Mouse (Mus musculus) erythroblast, embryonic 14.5 days (primary cell): ENCODE results near the gene B3galt6. TPM values are rescaled to one million over a fixed set of nuclear protein-coding genes. Genes with fewer than 3 reads are reported as not detected.

Experiments
- H3K27me3 ChIP-seq: 2 replicates; pipeline ENCODE4 v1.6.1; 2012; ENCODE audit warnings: inconsistent platforms; ENCODE audit not compliant: control insufficient read depth
- H3K36me3 ChIP-seq: 2 replicates; pipeline ENCODE4 v1.6.1; 2012; ENCODE audit warnings: mild to moderate bottlenecking, inconsistent platforms; ENCODE audit not compliant: control insufficient read depth
- H3K4me1 ChIP-seq: 2 replicates; pipeline ENCODE4 v1.6.1; 2012; ENCODE audit warnings: inconsistent platforms; ENCODE audit not compliant: control insufficient read depth
- H3K4me3 ChIP-seq: replicated peaks from 2 replicates; pipeline ENCODE3; 2012; ENCODE audit warnings: moderate library complexity, mild to moderate bottlenecking, inconsistent platforms
- H3K9me3 ChIP-seq: 2 replicates; pipeline ENCODE4 v1.6.1; 2012; ENCODE audit warnings: low read length, inconsistent platforms, mixed read lengths; ENCODE audit not compliant: control insufficient read depth
- GATA1 ChIP-seq: IDR thresholded peaks from 2 replicates; pipeline ENCODE4 v1.6.1; 2012; ENCODE audit warnings: low read length, inconsistent platforms, mixed read lengths
- TAL1 ChIP-seq: IDR thresholded peaks from 3 replicates; pipeline ENCODE4 v1.6.1; 2012; ENCODE audit warnings: low read length, inconsistent platforms, mixed read lengths
- polyA plus RNA-seq: library from polyadenylated mRNA; stranded (reverse); fragments of >175 nt; gene quantifications from 2 replicates; pipeline ENCODE4 v1.2.3, GENCODE M21; 2012

The B3galt6 gene
- polyA plus RNA-seq, 1 experiment: 0.11 TPM

- no peak for TF ChIP-seq TAL1
- TF ChIP-seq GATA1: no peak
- H3K4me3 ChIP-seq: peak overlapping the region; percentile 34
- H3K4me1 ChIP-seq: peaks cover 55% of the 10 kb centered on the region
- no peaks in the 10 kb centered on the region for H3K9me3 ChIP-seq
- H3K27me3 ChIP-seq: no peaks in the 10 kb centered on the region
- peaks cover 35% of the 10 kb centered on the region for H3K36me3 ChIP-seq
These were observed 23.3 kb downstream of the B3galt6 start for GRCm38 (mm10) chr4:155969043-155969653.

DNA sequence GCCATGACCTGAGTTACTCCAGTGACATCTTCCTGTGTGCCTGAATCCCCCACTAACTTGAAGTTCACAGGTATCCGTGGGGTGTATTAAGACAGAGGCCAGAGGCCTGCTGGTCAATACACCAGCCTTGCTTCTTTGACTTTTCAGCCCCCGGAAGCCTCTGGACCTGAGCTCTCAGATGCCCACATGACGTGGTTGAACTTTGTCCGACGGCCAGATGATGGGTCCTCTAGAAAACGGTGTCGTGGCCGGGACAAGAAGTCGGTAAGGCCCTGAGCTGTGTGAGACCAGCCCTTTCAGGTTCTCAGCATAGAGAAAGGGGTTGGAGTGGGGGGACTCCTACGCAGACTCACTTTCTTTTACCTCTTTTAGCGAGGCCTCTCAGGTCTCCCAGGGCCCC is 28.1 kb downstream of the B3galt6 start:
- Histone ChIP-seq H3K27me3 (no peaks in the 10 kb centered on the region), H3K9me3 (no peaks in the 10 kb centered on the region), H3K4me1 (peaks cover 82% of the 10 kb centered on the region), H3K36me3 (peaks cover 61% of the 10 kb centered on the region), H3K4me3 (peak overlapping the region; percentile 75)
- TF ChIP-seq TAL1 (no peak), GATA1 (no peak)

DNA sequence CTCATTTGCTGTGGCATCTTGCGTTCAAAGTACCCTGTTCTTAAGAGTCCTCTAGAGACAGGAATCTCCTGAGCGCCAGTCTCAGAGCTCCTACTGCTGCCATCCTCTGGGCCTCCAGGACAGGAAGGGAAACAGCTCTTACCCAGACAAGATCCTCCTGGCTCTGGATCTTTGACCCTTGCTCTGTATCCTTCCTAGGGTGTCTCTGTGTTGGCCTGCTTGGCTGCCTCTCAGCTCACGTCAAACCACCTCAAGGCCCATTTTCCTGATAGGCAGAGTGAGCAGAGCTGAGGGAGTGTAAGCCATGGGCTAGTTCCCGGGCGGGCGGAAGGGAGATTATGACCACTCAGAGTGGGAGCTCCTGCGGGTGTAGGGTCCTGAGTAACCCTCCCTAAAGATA is 29.3 kb downstream of the B3galt6 start:
- peaks cover 72% of the 10 kb centered on the region for H3K4me1 ChIP-seq

DNA sequence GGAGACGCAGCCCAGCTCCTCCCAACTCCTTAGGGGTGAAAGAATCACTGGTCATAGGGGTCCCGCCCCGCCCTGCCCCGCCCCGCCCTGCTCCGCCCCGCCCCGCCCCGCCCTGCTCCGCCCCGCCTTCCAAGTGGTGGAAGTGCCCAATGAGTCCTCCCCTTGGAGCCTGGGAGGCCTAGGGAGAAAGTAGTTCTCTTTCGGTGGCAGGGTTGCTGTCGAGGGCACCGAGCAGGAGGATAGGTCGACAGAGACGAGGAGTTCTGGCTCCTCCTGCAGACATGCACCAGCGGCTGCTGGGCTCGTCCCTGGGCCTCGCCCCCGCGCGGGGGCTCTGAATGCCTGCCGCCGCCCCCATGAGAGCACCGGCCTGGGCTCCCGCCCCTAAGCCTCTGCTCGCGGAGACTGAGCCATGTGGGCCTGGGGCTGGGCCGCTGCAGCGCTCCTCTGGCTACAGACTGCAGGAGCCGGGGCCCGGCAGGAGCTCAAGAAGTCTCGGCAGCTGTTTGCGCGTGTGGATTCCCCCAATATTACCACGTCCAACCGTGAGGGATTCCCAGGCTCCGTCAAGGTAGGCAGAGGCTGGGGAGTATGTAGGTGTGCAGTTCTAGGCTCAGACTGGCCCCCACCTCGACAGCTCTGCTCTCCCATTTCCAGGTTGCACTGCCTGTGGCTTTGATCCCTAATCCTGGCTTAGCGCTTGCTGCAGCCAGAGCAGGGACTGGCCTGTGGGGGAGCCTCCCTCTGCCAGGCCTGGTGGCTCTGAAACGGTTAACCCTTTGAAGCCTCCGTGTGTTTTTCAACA is 30.1 kb downstream of the B3galt6 start, which contains the start of gene C1qtnf12:
TSS of gene C1qtnf12 (plus strand) at position 152 of the 805 bp plus-strand sequence.
- TF ChIP-seq GATA1: no peak
- no peak for TF ChIP-seq TAL1
- H3K4me3 ChIP-seq: peak within 1 kb of the TSS; percentile 75
- no peaks in the 10 kb centered on the region for H3K9me3 ChIP-seq
- peaks cover 65% of the 10 kb centered on the region for H3K4me1 ChIP-seq
- peaks cover 74% of the 10 kb centered on the region for H3K36me3 ChIP-seq
- no peaks in the 10 kb centered on the region for H3K27me3 ChIP-seq

More for the DNA sequence above, 29.3 kb downstream of the B3galt6 start:
- TF ChIP-seq GATA1 (no peak), TAL1 (no peak)
- Histone ChIP-seq H3K4me3 (peak overlapping the region; percentile 75), H3K36me3 (peaks cover 71% of the 10 kb centered on the region), H3K27me3 (no peaks in the 10 kb centered on the region), H3K9me3 (no peaks in the 10 kb centered on the region)

DNA sequence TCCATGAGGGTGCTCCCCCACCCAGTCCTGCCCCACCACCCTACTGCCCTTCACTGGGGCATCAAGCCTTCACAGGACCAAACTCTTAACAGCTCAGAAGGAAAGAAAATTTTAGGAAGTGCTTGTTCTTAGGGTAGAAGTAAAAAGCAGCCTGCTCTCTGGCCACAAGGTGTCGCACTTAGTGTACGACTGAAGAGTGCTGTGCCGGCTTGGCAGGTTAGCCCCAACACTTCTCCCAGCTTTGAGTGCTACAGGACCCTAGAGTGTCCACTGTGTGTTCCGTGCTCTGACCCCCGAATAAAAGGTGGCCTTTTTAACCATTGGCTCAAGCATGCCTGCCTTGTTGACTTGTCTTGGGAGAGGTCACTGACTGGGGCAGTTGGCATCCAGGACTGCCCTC is 33.2 kb downstream of the B3galt6 start:
- Histone ChIP-seq H3K36me3 (peaks cover 73% of the 10 kb centered on the region), H3K9me3 (no peaks in the 10 kb centered on the region), H3K4me1 (peaks cover 41% of the 10 kb centered on the region), H3K27me3 (no peaks in the 10 kb centered on the region), H3K4me3 (no peak overlapping the region)
- TF ChIP-seq GATA1 (no peak), TAL1 (no peak)

DNA sequence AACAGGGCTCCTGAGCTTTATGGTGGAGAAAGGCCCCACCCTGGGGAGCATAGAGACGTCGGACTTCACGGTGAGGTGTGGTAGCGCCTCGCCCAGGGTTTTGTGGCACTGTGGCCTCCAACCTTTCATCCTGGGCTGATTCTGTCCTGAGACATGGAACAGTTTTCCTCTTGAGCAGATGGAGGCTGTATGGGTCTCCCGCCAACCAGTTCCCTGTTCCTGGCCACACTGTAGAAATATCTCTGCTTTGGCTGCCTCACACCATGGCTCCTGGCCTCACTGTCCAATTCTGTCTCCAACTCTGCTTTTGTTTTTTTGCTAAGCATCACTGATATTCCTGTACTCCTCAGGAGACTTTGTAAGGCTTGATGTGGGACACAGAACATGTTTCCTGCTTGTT is 37.0 kb downstream of the B3galt6 start:
- TF ChIP-seq GATA1 (no peak), TAL1 (no peak)
- H3K27me3 ChIP-seq: no peaks in the 10 kb centered on the region
- H3K9me3 ChIP-seq: no peaks in the 10 kb centered on the region
- H3K36me3 ChIP-seq: peaks cover 86% of the 10 kb centered on the region
- H3K4me1 ChIP-seq: peaks cover 8% of the 10 kb centered on the region
- no peak overlapping the region for H3K4me3 ChIP-seq

GRCm38 (mm10) chr4:155947094-155947493 is 45.4 kb downstream of the B3galt6 start:
- TF ChIP-seq TAL1 (no peak), GATA1 (no peak)
- Histone ChIP-seq H3K4me1 (peaks cover 43% of the 10 kb centered on the region), H3K9me3 (no peaks in the 10 kb centered on the region), H3K36me3 (peaks cover 66% of the 10 kb centered on the region), H3K27me3 (peaks cover 12% of the 10 kb centered on the region), H3K4me3 (no peak overlapping the region)

- peak overlapping the region; percentile 100 for H3K4me3 ChIP-seq
- no peaks in the 10 kb centered on the region for H3K9me3 ChIP-seq
- no peak; the same call in 1 of the 2 replicates for TF ChIP-seq GATA1
- no peak for TF ChIP-seq TAL1
- peaks cover 43% of the 10 kb centered on the region for H3K4me1 ChIP-seq
- peaks cover 34% of the 10 kb centered on the region for H3K27me3 ChIP-seq
- peaks cover 38% of the 10 kb centered on the region for H3K36me3 ChIP-seq
These were observed 48.2 kb downstream of the B3galt6 start for GRCm38 (mm10) chr4:155944271-155944670.

DNA sequence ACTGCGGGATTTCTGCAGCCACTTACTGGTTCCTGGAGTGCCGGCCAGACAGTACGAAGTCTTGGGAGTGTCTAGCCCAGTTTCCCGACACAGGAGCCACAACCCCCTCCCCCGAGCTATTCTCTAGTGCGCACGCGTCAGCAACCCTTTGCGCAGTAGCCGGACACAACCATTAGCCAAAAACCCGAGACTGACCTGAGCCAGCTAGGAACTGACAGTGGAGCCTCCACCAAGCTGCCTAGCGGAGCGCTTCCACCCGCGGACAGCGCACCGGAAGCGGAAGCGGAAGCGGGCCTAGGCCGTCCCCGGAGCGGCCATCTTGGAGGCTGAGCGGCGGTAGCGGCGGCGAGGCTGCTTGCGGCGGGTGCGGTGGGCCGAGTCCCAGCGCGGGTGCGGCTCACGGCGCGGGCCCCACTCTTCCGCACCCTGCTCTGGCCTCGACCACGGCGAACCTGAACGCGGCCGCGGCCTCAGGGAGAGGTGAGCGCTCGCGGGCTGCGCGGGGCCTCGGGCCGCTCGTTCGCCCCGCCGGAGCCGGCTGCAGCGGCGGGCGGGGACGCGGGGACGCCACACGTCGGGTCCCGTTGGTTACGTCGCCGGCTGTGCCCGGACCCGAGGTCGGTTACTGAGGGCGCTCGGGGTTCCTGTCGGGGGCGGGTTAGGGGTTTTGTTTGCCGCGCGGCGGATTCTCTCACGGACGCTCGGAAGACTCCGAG is 48.8 kb downstream of the B3galt6 start, which contains the start of gene Ube2j2:
TSS of gene Ube2j2 (plus strand) at position 298 of the 716 bp plus-strand sequence.
- TF ChIP-seq TAL1: no peak
- TF ChIP-seq GATA1: no peak
- Histone ChIP-seq H3K27me3 (peaks cover 34% of the 10 kb centered on the region), H3K4me1 (peaks cover 43% of the 10 kb centered on the region), H3K9me3 (no peaks in the 10 kb centered on the region), H3K4me3 (peak within 1 kb of the TSS; percentile 100), H3K36me3 (peaks cover 32% of the 10 kb centered on the region)
